Mouse (Mus musculus) heart, adult 2 months (tissue): ENCODE measurements around the gene Rap2b.

Experiments used
- CTCF ChIP-seq: fragments of 200-600 bp; IDR thresholded peaks from 2 replicates; pipeline ENCODE4 v1.8.1; 2022; ENCODE audit warnings: antibody characterized with exemption, mild to moderate bottlenecking, moderate library complexity
- EP300 ChIP-seq: fragments of 200-500 bp; IDR thresholded peaks from 2 replicates; pipeline ENCODE4 v1.6.1; 2011; ENCODE audit warnings: low read depth, low read length, control low read depth; ENCODE audit not compliant: insufficient read depth
- POLR2A ChIP-seq: fragments of 200-500 bp; IDR thresholded peaks from 2 replicates; pipeline ENCODE4 v1.6.1; 2011; ENCODE audit warnings: mild to moderate bottlenecking, low read depth, low read length, control low read depth; ENCODE audit not compliant: insufficient read depth

- no peak for TF ChIP-seq CTCF
- no peak for TF ChIP-seq EP300
- TF ChIP-seq POLR2A: no peak
Observed at GRCm38 (mm10) chr3:61391564-61391963, 30.1 kb downstream of the Rap2b start.
